16 mouse cellular contexts compared by ENCODE assay signal in the genomic region with DNA sequence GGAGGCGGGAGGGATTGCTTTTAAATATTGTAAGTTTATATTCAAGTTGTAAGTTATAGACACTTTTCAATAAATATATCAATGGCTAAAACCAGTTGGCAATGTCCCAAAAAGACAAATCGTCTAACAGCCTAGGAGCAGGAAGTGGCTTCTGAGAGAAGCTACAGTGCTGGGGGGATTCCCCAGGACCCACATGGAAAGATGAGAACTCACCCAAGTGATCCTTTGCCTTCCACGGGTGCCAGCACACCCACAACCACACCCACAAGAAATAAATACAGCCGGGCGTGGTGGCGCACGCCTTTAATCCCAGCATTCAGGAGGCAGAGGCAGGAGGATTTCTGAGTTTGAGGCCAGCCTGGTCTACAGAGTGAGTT. TPM values are rescaled to one million over a fixed set of nuclear protein-coding genes. Genes with fewer than 3 reads are reported as not detected.
A peak's percentile ranks its signal among the peaks of the same experiment; 100 is the strongest.
DNase-seq lines count a peak whose midpoint lies in the region; ATAC-seq lines count a peak whose summit lies in the region.
"Had no signal": no experiment of that assay in that cellular context is flagged by ENCODE, and none has a peak within 500 bp of the region (broad histone marks: within the 10 kb centered on the region; RNA-seq: fewer than 3 reads in every experiment).

No protein-coding gene starts in this region.

- no peak overlapping the region for H3K27ac ChIP-seq in heart, embryonic 15.5 days
- H3K27ac ChIP-seq in midbrain, embryonic 11.5 days (ENCODE audit: low read depth, low read length) = 0 out of 2 replicates have a peak overlapping the region, but pooled peaks have one; percentile 71
- H3K27ac ChIP-seq in midbrain, embryonic 15.5 days = no peak overlapping the region
- peak overlapping the region; percentile 70 for H3K27ac ChIP-seq in forebrain, embryonic 13.5 days
- peak overlapping the region; percentile 54 for H3K27ac ChIP-seq in neural tube, embryonic 13.5 days (replicated peaks)
- H3K27ac ChIP-seq: liver, embryonic 15.5 days; stomach, embryonic 15.5 days had no signal

- H3K4me1 ChIP-seq in heart, embryonic 15.5 days (replicated peaks) = peaks cover 6% of the 10 kb centered on the region
- H3K4me1 ChIP-seq in midbrain, embryonic 11.5 days (ENCODE audit: control insufficient read depth, insufficient read depth, low read length) = peaks cover 11% of the 10 kb centered on the region
- H3K4me1 ChIP-seq in midbrain, embryonic 15.5 days = peaks cover 6% of the 10 kb centered on the region
- peaks cover 21% of the 10 kb centered on the region for H3K4me1 ChIP-seq in forebrain, embryonic 13.5 days
- peaks cover 14% of the 10 kb centered on the region for H3K4me1 ChIP-seq in neural tube, embryonic 13.5 days (replicated peaks)
- H3K4me1 ChIP-seq: liver, embryonic 15.5 days; stomach, embryonic 15.5 days had no signal

- intact Hi-C loops in heart, postnatal 36 days (cut with DNase I) = no loop called here

- DNase-seq in heart, postnatal 36 days = no peak
- no peak for DNase-seq in midbrain, embryonic 11.5 days (ENCODE audit: low spot score, missing footprints)
- no peak for DNase-seq in adrenal gland, postnatal 10 days
- DNase-seq: cerebellum, adult 11 months; gastrocnemius, postnatal 10 days; right cerebral cortex, postnatal 4 days; thymus, postnatal 4 days had no signal

- no peak overlapping the region for H3K9ac ChIP-seq in heart, embryonic 15.5 days
- H3K9ac ChIP-seq in midbrain, embryonic 11.5 days (ENCODE audit: low read length) = no peak overlapping the region
- H3K9ac ChIP-seq in midbrain, embryonic 15.5 days = no peak overlapping the region
- H3K9ac ChIP-seq in forebrain, embryonic 13.5 days = no peak overlapping the region
- H3K9ac ChIP-seq in neural tube, embryonic 13.5 days = no peak overlapping the region
- H3K9ac ChIP-seq: liver, embryonic 15.5 days; stomach, embryonic 15.5 days had no signal

- 82% methylated on average over 7 of the region's 7 CpGs for WGBS in heart, embryonic 15.5 days
- 81% methylated on average over 7 of the region's 7 CpGs for WGBS in midbrain, embryonic 11.5 days
- 81% methylated on average over 7 of the region's 7 CpGs for WGBS in midbrain, embryonic 15.5 days
- 85% methylated on average over 7 of the region's 7 CpGs for WGBS in forebrain, embryonic 13.5 days
- WGBS in neural tube, embryonic 13.5 days = 79% methylated on average over 7 of the region's 7 CpGs

- no peaks in the 10 kb centered on the region for H3K9me3 ChIP-seq in heart, embryonic 15.5 days (replicated peaks)
- H3K9me3 ChIP-seq in midbrain, embryonic 11.5 days (ENCODE audit: control insufficient read depth, low read length) = no peaks in the 10 kb centered on the region
- H3K9me3 ChIP-seq in midbrain, embryonic 15.5 days = no peaks in the 10 kb centered on the region
- H3K9me3 ChIP-seq in forebrain, embryonic 13.5 days (replicated peaks) = no peaks in the 10 kb centered on the region
- no peaks in the 10 kb centered on the region for H3K9me3 ChIP-seq in neural tube, embryonic 13.5 days
- H3K9me3 ChIP-seq: liver, embryonic 15.5 days; stomach, embryonic 15.5 days had no signal

- no peaks in the 10 kb centered on the region for H3K36me3 ChIP-seq in heart, embryonic 15.5 days
- H3K36me3 ChIP-seq in midbrain, embryonic 11.5 days (ENCODE audit: control insufficient read depth, insufficient read depth, low read length) = no peaks in the 10 kb centered on the region
- peaks cover 9% of the 10 kb centered on the region; the same call in 1 of the 2 replicates for H3K36me3 ChIP-seq in midbrain, embryonic 15.5 days (replicated peaks)
- H3K36me3 ChIP-seq in forebrain, embryonic 13.5 days (ENCODE audit: poor library complexity, severe bottlenecking) = peaks cover 28% of the 10 kb centered on the region
- peaks cover 42% of the 10 kb centered on the region for H3K36me3 ChIP-seq in neural tube, embryonic 13.5 days
- H3K36me3 ChIP-seq: liver, embryonic 15.5 days; stomach, embryonic 15.5 days had no signal

- H3K4me3 ChIP-seq in heart, embryonic 15.5 days = no peak overlapping the region
- H3K4me3 ChIP-seq in midbrain, embryonic 11.5 days (ENCODE audit: low read depth, low read length) = no peak overlapping the region
- H3K4me3 ChIP-seq in midbrain, embryonic 15.5 days = no peak overlapping the region
- H3K4me3 ChIP-seq in forebrain, embryonic 13.5 days = no peak overlapping the region
- H3K4me3 ChIP-seq in neural tube, embryonic 13.5 days = no peak overlapping the region
- H3K4me3 ChIP-seq: erythroblast, embryonic 14.5 days; liver, embryonic 15.5 days; stomach, embryonic 15.5 days had no signal

- no peak for ATAC-seq in heart, embryonic 15.5 days (replicated peaks; ENCODE audit: insufficient number of reproducible peaks, insufficient read depth, low FRiP score, low read depth)
- ATAC-seq in midbrain, embryonic 11.5 days (ENCODE audit: low FRiP score) = no peak
- no peak for ATAC-seq in midbrain, embryonic 15.5 days (replicated peaks)
- ATAC-seq in forebrain, embryonic 13.5 days = no peak
- no peak for ATAC-seq in neural tube, embryonic 13.5 days (ENCODE audit: low read depth)

- peaks cover 4% of the 10 kb centered on the region; the same call in 1 of the 2 replicates for H3K27me3 ChIP-seq in heart, embryonic 15.5 days
- H3K27me3 ChIP-seq in midbrain, embryonic 11.5 days (ENCODE audit: control insufficient read depth, insufficient read depth, low read length) = no peaks in the 10 kb centered on the region
- no peaks in the 10 kb centered on the region for H3K27me3 ChIP-seq in midbrain, embryonic 15.5 days (replicated peaks)
- no peaks in the 10 kb centered on the region for H3K27me3 ChIP-seq in forebrain, embryonic 13.5 days
- H3K27me3 ChIP-seq in neural tube, embryonic 13.5 days = no peaks in the 10 kb centered on the region
- H3K27me3 ChIP-seq: CH12.LX; liver, embryonic 15.5 days; stomach, embryonic 15.5 days had no signal

- H3K4me2 ChIP-seq in heart, embryonic 15.5 days = peak overlapping the region; percentile 40; the same call in 1 of the 2 replicates
- H3K4me2 ChIP-seq in midbrain, embryonic 11.5 days = no peak overlapping the region; the same call in 1 of the 2 replicates
- no peak overlapping the region for H3K4me2 ChIP-seq in midbrain, embryonic 15.5 days
- no peak overlapping the region; the same call in 1 of the 2 replicates for H3K4me2 ChIP-seq in forebrain, embryonic 13.5 days
- H3K4me2 ChIP-seq in neural tube, embryonic 13.5 days = no peak overlapping the region
- H3K4me2 ChIP-seq: liver, embryonic 15.5 days had no signal

RNA-seq across cellular contexts. Expression of a gene that starts 47.2 kb away (rescaled TPM):
- 13.8 and 20.1 TPM in 2 replicates for polyA plus RNA-seq in heart, embryonic 15.5 days (2015; fragmentation: Nextera tagmentation; extraction: Ambion mirVana)
- total RNA-seq in heart, postnatal 36 days (2021) = 10 to 100 TPM; 46.1 to 54.3 TPM
- 14.6 and 16.8 TPM in 2 replicates for polyA plus RNA-seq in midbrain, embryonic 11.5 days (2014; fragmentation: Nextera tagmentation; extraction: Ambion mirVana)
- 155 and 179 TPM in 2 replicates for polyA plus RNA-seq in midbrain, embryonic 15.5 days (2015; fragmentation: Nextera tagmentation; extraction: Ambion mirVana)
- polyA plus RNA-seq in forebrain, embryonic 13.5 days (2015; fragmentation: Nextera tagmentation; extraction: Ambion mirVana) = 35.2 and 37.1 TPM in 2 replicates
- 58.9 and 72.6 TPM in 2 replicates for polyA plus RNA-seq in neural tube, embryonic 13.5 days (2015; fragmentation: Nextera tagmentation; extraction: Ambion mirVana)
- 10 to 100 TPM; 72.1 to 76.7 TPM for total RNA-seq in adrenal gland, postnatal 10 days (2021)
- total RNA-seq: megakaryocyte-erythroid progenitor cell, adult 5-6 weeks had no signal

Comparison
In these comparisons a context has a peak if more than half of its experiments do, and no peak if none do; other contexts are left out.
1. H3K27ac ChIP-seq: peak in midbrain, embryonic 11.5 days (single experiment), forebrain, embryonic 13.5 days (single experiment) and neural tube, embryonic 13.5 days (single experiment); none in heart, embryonic 15.5 days (single experiment) and midbrain, embryonic 15.5 days (single experiment).